Mouse (Mus musculus): ENCODE results near the gene Tpmt. TPM values are rescaled to one million over a fixed set of nuclear protein-coding genes. Genes with fewer than 3 reads are reported as not detected.

The Tpmt gene
- total RNA-seq (2021): 10 to 100 TPM in 1 of 2 experiments, 1 to 10 TPM in 1; 7.3 to 10.4 TPM

DNA sequence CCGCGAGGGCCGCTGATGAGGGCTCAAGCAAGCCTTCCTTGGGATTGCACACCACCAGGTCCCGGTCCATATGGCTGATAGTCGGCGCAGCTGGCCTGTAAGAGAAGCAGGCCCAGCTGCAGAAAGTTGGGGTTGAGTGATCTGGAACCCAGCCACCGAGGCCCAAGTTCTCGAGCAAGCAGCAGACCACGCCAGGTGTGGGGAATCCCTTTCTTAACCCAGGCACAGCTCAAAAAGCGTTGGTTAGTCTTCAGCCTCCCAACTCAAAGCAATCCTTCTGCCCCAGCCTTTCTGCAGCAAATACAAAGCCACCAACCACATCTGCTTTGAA lies at the start of gene Tpmt:
Tpmt (minus strand) TSS at position 121 of the 331 bp plus-strand sequence.
- intact Hi-C loops (cut with DNase I): no loop called here
- no peak for DNase-seq (ENCODE audit: low spot score in 2 of 2)

DNA sequence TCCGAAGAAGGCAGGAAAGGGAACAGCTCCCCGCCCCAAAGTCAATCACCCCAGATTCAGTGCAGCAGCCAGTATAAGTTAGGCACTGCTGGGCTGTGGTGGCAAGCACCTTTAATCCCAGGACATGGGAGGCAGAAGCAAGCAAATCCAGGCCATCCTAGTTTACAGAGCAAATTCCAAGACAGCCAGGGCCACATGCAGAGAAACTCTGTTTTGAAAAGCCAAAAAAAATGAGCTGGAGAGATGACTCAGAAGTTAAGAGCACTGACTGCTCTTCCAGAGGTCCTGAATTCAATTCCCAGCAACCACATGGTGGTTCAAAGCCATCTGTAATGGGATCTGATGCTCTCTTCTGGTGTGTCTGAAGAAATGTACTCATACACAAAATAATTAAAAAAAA lies 49.3 kb upstream of the Tpmt start:
- DNase-seq (ENCODE audit: low spot score in 2 of 2): no peak
- intact Hi-C loops (cut with DNase I): no loop called here

DNA sequence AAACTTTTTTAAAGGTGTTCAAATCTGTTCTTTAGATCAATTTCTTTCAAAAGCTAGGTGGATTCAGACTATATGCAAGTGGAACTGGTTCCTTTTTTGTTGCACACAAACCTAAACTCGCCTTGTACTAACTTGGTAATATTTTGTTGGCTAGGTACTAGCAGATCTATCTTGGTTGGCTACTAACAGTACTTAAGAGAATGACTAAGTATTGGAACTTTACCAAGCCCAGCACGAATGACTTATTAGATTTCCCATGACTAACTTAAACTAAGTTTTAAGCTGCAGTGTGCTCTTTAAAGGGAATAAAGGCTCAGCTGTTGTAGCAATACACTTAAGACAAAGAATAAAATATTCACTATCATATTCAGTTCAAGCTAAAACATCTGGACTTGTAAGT lies 44.7 kb upstream of the Tpmt start:
- no peak for DNase-seq (ENCODE audit: low spot score in 2 of 2)
- intact Hi-C loops (cut with DNase I): no loop called here

DNA sequence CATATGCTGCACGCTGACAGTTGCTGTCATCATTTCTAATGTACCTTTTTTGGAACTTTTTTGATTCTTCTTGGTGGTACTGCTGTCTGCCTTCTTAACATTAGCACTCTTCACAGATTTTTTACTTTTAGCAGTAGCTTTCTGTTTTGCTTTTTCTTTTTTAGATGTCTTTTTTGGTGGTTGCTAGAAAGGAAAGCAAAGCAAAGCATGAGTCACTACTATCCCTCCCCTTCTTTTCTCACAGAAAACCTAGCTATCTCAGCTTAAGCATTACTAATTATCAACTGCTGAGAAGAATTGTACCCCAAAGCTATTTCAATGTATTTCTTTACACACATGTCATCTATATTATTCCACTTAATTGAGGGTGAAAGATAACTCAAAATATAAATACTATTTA lies 43.9 kb upstream of the Tpmt start:
- peak in 1 of 2 experiments; percentile 19 for DNase-seq (ENCODE audit: low spot score in 2 of 2)
- intact Hi-C loops (cut with DNase I): no loop called here

DNA sequence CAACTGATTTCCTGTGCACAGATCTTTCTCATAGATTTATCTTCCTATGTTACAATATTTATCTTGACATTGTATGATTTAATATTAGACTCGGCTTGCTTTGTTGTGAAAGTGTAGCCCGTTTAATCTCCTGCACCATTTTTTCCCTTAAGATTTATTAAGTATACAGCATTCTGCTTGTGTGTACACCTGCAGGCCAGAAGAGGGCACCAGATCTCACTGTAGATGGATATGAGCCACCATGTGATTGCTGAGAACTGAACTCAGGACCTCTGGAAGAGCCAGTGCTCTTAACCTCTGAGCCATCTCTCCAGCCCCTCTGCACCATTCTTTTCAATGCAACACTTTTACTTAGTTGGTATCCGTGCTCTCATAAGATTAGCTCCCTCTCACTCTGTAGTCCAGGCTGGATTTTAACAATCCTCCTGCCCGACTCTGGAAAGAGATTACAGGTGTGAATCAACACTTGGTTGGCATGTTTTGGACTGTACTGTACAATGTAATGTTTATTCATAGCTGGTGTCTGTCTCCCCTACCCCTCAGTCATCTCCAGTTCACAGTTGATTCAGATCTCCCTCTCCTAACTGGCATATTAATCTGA lies 36.5 kb upstream of the Tpmt start:
- intact Hi-C loops (cut with DNase I): no loop called here
- no peak for DNase-seq (ENCODE audit: low spot score in 2 of 2)

DNA sequence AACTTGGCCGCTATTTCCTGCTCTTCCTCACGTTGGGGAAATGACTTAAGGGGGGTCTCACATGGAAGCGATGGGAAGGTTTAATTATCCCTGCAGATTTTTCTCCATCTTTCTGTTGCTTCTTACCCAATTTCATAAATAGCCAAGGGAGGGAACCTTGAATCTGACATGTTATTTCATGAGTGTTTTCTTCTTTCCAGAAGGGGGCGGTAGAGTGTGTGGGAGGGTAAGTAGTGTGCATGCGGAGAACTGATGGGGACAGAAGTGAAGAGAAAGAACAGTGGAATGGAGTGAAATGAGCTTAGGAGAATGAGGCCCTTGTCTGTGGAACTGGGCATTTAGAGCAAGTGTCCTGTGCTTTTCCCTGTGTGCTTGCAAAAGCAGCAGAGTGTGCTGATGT lies 34.3 kb upstream of the Tpmt start:
- intact Hi-C loops (cut with DNase I): loop anchor here (2.0 kb wide), 1 partner anchor 210 kb away; no protein-coding TSS in a partner anchor
- DNase-seq (ENCODE audit: low spot score in 2 of 2): no peak

DNA sequence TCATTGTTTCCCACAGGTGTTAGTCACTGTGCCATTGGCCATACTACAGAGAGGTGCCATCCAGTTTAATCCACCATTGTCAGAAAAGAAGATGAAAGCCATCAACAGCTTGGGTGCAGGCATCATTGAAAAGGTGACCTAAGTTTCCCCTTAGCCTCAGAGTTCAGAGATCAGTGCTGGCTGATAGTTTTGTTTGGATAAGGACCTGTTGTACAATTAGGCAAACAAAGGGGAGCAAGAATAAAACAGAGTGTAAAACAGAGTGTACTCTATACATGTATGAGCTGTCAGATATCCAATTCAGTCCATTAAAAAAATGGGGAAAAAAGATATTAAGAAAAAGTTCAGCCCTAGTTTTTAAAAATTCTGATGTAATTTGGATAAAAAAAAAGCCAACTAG lies 32.8 kb upstream of the Tpmt start:
- DNase-seq (ENCODE audit: low spot score in 2 of 2): no peak
- intact Hi-C loops (cut with DNase I): no loop called here

DNA sequence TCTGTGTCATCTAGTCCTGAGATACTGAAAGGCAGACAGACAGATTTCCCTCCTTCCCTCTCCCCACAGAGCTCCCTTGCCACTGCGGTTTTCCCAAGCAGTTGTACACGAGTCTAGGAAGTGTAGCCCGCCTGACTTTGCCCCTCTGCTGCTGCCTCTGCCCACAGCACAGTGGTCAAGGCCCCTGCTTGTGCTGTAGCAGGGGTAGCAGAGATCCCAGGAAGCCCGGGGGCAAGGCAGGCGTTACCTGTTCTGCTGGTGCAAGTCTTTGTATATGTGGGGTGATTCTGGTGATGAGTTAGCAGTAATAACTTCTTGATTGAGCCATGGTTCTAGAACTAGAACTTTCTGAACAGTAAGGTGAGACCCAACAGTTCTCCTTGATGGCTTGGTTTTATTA lies 31.6 kb upstream of the Tpmt start:
- no peak for DNase-seq (ENCODE audit: low spot score in 2 of 2)
- intact Hi-C loops (cut with DNase I): no loop called here

DNA sequence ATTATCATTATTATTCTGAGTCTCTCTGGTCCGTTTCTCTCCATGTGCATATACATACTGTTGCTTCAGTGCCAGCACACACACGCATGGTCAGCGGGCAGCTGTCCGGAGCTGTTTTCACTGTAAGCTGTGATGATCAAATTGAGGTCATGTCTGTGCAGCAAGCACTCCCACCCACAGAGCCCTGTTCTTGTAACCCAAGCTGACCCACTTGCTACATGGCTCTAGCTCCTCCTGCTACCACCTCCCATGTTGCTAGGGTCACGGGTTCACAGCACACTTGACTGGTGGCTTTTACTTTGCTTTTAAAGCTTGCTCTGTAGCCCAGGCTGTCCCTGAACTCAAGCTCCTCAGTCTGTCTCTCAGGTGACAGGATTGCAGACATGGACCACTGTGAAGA lies 27.9 kb upstream of the Tpmt start:
- DNase-seq (ENCODE audit: low spot score in 2 of 2): no peak
- intact Hi-C loops (cut with DNase I): no loop called here

DNA sequence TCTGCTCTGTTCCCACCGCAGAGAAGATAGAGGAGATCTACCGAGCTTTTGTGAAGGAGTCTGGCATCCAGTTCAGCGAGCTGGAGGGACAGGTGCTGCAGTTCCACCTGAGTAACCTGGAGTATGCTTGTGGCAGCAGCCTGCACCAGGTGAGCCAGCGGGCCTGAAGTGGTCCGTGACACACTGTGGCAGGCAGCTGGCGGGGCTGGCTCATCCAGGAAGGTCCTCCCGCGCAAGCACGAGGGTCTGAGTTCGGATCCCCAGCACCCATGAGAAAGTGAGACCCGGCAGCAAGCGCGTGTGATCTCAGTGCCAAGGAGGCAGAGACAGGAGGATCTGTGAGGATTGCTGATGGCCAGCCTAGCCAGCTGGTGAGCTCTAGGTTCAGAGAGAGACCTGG lies 27.3 kb upstream of the Tpmt start:
- intact Hi-C loops (cut with DNase I): no loop called here
- DNase-seq (ENCODE audit: low spot score in 2 of 2): no peak

DNA sequence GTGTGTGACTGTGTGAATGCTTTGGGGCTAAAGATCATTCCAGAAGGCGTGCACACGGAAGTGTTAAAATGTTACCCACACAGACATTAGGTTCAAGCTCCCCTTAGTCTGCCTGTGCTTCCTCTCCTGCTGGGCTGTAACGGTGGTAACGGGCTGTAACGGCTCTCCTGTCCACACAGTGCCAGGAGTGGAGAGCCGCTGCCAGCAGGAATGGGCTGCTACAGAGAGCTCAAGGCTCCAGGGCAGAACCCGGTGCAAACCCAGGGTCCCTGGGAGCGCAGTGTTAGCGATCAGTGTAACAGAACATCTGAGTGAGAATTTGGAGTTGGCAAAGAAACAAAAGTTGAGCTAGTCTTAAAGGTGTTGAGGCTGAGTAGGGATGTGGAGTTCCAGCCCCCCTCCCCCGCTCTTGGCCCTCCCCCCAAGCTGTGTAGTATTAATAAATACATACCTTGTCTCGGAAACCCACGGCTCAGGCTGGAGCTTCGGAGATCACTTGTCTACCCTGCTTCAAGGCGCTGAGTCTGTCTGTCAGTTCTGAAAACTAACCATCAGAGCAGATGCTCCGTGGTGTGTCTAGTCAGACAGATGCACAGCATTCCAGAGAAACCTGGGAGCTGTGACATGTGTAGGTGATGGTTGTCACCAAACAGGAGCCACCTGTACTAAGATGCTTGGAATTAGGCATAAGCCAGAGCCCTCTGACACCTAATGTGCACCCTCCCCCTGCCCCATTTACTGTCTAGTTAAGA lies 26.0 kb upstream of the Tpmt start:
- DNase-seq (ENCODE audit: low spot score in 2 of 2): no peak
- intact Hi-C loops (cut with DNase I): no loop called here

DNA sequence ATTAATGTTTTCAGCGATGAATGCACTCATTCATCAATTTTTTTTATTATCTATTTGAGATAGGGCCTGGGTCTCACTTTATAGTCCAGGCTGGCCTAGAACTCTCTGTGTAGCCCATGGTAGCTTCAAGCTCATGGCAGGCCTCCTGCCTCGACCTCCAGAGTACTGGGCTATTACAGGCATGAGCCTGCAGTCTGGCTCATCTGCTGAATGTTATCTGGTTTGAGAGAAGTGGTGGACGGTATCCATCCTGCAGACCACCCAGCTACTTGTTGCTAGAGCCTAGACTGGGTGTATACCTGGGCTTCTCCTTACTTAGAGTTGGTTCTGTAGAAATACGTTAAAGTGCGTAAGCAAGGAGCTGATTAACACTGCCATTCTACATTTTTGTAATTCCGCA lies 22.5 kb upstream of the Tpmt start:
- no peak for DNase-seq (ENCODE audit: low spot score in 2 of 2)
- intact Hi-C loops (cut with DNase I): no loop called here

DNA sequence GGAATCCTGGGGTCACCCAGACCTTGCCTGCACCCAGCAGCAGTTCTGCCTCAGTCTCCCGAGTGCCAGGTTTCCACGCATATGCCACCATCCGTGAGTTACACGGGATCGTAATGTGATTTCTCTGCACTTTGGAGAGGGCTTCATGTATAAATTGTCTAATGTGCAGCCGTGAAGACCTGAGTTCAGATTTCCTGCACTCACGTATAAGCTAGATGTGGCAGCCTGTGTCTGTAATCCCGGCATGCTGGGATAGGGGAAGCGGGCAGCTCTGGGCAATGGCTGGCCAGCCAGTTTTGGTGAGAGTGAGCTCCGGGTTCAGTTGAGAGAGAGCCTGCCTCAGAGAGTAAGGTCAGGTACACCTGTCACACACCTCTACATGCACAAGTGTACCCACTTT lies 22.0 kb upstream of the Tpmt start:
- DNase-seq (ENCODE audit: low spot score in 2 of 2): no peak
- intact Hi-C loops (cut with DNase I): no loop called here

DNA sequence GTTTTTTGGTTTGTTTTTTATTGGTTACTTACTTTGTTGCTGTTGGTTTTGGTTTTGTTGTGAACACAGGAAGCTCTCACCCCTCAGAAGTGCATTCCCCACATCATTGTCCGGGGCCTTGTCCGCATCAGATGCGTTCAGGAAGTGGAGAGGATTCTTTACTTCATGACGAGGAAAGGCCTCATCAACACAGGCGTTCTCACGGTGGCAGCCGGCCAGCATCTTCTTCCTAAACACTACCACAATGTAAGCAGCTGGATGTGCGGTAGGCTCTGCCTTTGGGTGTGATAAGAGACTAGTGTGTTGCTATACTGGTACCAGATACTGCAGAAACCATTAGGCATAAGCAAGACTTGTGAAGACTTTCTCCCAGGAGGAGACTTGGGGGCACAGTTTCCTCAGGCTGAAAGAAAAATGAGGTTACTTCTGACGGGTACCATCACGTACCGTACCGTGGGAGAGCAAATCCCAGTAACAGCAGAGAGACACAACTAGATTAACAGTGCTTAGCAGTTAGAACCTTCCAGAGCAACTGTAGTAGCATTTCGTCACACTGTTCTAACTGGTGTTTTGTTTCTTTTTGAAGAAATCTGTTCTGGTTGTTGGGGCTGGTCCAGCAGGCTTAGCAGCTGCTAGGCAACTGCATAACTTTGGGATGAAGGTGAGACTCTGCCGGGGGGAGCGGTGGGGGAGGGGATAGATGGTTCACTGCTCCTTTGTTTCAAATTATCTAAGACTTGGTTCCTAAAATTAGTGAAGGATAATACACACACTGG lies 19.6 kb upstream of the Tpmt start:
- DNase-seq (ENCODE audit: low spot score in 2 of 2): no peak
- intact Hi-C loops (cut with DNase I): no loop called here

DNA sequence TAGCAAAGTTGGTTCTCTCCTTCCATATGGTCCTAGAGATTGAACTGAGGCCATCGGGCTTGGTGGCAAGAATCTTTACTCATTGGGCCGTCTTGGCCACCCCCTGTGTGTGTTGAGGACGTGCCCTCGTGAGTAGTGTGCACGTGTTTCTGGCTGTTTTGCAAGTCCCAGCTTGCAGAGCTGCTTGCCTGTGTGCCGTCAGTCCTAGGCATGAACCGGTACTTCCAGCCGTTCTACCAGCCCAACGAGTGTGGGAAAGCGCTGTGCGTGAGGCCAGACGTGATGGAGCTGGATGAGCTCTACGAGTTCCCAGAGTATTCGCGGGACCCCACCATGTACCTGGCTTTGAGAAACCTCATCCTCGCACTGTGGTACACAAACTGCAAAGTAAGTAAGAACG lies 18.2 kb upstream of the Tpmt start:
- intact Hi-C loops (cut with DNase I): no loop called here
- no peak for DNase-seq (ENCODE audit: low spot score in 2 of 2)

DNA sequence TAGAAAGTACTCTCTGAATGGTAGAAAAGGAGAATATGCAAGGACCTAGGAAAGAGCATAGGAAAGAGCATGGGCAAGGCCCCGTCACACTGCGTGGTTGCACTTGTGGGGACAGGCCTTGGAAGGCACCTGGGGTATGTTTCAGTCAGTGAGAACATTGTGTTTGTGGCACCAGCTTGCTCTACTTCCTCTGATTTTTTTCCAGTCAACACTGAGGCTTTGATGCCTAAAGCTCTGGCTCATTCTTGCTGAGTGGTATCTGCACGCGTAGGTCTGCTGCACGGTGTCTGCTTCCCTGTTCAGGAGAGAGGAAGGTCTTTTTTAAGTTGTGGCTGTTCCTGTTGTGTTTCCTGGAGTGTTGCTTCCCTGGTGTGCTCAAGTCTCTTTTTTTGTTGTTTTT lies 12.2 kb upstream of the Tpmt start:
- DNase-seq (ENCODE audit: low spot score in 2 of 2): no peak

DNA sequence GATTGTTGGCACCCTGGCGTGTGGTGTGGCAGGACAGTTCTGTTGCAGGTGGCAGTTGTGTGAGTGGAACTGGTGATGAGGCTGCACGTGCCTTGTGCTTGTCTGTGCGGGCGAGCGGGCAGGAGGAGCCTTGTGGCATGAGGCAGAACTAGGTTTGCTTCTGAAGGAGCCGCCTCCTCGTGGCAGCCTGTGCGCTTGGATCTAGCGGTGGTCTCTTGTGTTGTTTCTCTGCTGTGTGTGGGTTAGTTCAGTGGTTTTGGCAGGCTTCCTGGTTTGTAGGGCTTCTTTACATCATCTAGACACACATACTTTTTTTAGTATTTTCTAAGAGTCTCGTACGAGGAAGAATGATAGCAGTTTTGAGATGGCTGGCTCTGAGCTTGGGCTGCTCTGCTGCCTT lies 11.6 kb upstream of the Tpmt start:
- intact Hi-C loops (cut with DNase I): no loop called here

More for the DNA sequence above, 12.2 kb upstream of the Tpmt start:
- intact Hi-C loops (cut with DNase I): no loop called here

DNA sequence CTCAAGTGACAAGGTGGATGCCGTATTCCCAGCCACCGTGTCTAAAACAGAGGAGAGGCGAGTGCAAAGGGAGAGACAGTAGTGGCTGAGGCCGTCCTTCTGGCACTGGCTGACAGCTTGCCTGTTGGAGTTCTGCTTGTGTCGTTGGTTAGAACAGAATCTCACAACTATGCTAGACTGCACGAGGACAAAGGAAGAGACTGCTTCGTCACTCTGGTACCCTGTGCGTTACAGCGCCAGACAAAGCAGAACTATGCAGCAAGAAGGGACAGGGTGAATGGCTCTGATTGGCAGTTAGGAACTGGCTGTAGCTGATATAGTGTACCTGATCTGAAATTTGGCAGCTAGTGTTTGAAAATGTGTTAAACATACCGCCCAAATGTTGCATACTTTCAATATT lies 9.4 kb upstream of the Tpmt start:
- DNase-seq (ENCODE audit: low spot score in 2 of 2): no peak

More for the DNA sequence above, 11.6 kb upstream of the Tpmt start:
- peak; percentile 60 to 93 for DNase-seq (ENCODE audit: low spot score in 2 of 2)

DNA sequence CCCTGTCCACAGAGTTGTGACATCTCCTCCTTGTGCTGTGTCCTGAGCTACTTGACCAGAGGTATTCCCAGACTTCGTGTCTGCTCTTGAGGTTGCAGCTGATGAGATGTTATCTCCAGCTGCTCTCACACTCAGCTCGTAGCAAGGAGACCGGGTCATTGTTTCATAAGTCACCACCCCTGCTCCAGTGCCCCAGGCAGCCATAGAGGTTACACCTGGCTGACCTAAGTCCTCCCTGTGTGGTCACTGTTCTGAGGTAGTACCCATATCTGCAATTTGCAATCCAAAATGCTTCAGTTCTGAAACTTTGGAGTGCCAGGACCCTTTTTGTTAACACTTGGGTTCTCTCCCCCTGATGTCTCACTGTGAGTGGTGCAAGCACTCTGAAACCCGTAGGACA lies 5.5 kb upstream of the Tpmt start:
- intact Hi-C loops (cut with DNase I): no loop called here
- no peak for DNase-seq (ENCODE audit: low spot score in 2 of 2)

More for the DNA sequence above, 9.4 kb upstream of the Tpmt start:
- intact Hi-C loops (cut with DNase I): no loop called here

DNA sequence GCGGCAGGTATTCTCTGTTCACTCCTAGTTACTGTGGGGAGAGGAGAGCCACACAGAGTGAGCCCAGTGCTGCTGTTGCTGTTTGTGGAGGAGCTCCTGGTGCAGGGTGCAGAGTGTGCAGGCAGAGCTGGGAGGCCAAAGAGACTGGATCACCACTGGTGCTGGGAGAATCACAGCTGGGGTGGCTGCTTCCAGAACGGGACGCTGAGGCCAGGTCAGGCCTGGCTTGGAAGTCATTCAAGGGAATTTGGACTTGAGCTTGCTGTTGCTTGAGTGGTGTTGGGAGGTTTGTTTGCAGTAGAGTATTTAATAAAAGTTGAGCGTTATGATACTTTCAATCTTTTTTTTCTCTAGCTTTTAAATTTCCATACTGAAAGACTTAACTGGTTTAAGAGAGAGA lies 3.5 kb upstream of the Tpmt start:
- intact Hi-C loops (cut with DNase I): no loop called here
- no peak for DNase-seq (ENCODE audit: low spot score in 2 of 2)

All from left cerebral cortex, postnatal 25 days (tissue).